Mouse (Mus musculus): ENCODE data around the gene Sept4. TPM values are rescaled to one million over a fixed set of nuclear protein-coding genes. Genes with fewer than 3 reads are reported as not detected.

Gene Sept4
- polyA plus RNA-seq, 1 experiment from 2014 or later: 22.2 TPM

DNA sequence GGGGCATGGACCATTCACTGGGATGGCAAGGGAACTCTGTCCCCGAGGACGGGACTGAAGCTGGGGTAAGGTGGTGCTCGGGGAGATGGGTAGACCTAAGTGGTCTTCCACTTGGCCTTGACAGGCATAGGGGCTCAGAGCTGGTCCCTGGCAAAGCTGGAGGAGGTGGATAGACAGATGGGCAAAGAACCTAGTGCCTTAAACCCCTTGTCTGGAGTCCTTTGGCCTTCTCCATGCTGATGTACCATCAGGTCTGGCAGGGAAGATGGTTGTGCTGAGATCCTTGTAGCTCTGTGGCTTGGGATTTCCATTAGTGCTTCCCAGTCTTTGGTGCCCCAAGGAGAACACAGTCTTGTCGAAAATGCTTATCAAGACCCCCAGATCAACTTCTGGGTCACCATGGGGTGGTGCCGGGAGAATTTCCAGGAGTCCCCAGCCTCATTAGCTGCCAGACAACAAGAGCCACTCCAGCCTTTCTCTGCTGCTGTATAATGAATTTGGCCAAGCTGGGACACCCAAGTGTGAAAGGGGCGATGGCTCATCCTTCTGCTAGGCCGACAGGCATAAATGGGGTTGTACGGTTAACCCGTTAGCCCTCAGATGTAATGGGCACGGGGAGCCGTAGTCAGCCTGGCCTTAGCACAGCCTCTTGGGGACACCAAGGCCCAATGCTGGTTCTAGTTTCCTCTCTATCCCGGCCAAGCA, 12.6 kb downstream of the Sept4 start:
- Histone ChIP-seq H3K9ac (replicated peaks) (no peak overlapping the region), H3K4me2 (replicated peaks) (no peak overlapping the region), H3K4me1 (peaks cover 15% of the 10 kb centered on the region), H3K27ac (replicated peaks) (no peak overlapping the region), H3K9me3 (no peaks in the 10 kb centered on the region), H3K27me3 (no peaks in the 10 kb centered on the region), H3K36me3 (no peaks in the 10 kb centered on the region), H3K4me3 (no peak overlapping the region)
- ATAC-seq (replicated peaks): no peak
- 84% methylated on average over 12 of the region's 12 CpGs for WGBS

DNA sequence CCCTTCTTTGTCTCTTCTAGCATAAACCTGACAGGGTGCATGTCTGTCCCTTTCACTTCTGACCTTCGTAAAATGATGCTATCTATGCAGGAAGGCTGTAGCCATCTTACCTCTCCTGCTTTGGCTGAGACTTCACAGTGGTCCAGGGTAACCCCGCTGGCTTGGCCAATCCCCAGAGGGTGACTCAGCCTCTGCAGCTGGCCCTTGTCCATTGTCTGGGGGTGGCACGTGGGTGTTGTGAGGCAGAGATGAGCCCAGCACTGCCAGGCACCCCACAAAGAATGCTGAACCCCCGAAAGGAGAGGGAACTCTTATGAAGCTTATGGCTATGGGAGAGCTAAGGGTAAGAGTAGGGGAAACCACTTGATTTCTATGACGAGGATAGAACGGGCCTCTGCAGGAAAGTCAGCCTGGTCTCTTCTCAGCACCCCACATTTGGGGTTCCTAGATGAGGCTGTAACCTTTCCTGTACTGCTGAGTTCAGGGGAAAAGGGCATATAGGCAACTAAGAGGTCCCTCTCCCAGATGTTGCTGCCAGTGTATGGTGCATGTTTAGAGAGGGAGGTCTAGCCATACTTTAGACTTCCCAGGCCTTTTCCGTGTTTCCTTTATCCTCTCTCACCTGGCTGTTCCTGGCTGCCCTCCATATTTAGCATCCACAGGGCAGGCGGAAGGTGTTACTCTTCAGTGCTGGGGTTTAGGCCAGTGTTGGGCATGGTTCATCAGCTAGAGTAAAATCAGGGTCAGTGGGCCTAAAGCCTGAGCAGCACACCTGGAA, 13.4 kb downstream of the Sept4 start:
- H3K4me3 ChIP-seq: no peak overlapping the region
- H3K9ac ChIP-seq (replicated peaks): no peak overlapping the region
- peaks cover 15% of the 10 kb centered on the region for H3K4me1 ChIP-seq
- ATAC-seq (replicated peaks): no peak
- no peaks in the 10 kb centered on the region for H3K27me3 ChIP-seq
- H3K9me3 ChIP-seq: no peaks in the 10 kb centered on the region
- no peak overlapping the region for H3K4me2 ChIP-seq (replicated peaks)
- 89% methylated on average over 8 of the region's 8 CpGs for WGBS
- no peak overlapping the region for H3K27ac ChIP-seq (replicated peaks)
- H3K36me3 ChIP-seq: no peaks in the 10 kb centered on the region

DNA sequence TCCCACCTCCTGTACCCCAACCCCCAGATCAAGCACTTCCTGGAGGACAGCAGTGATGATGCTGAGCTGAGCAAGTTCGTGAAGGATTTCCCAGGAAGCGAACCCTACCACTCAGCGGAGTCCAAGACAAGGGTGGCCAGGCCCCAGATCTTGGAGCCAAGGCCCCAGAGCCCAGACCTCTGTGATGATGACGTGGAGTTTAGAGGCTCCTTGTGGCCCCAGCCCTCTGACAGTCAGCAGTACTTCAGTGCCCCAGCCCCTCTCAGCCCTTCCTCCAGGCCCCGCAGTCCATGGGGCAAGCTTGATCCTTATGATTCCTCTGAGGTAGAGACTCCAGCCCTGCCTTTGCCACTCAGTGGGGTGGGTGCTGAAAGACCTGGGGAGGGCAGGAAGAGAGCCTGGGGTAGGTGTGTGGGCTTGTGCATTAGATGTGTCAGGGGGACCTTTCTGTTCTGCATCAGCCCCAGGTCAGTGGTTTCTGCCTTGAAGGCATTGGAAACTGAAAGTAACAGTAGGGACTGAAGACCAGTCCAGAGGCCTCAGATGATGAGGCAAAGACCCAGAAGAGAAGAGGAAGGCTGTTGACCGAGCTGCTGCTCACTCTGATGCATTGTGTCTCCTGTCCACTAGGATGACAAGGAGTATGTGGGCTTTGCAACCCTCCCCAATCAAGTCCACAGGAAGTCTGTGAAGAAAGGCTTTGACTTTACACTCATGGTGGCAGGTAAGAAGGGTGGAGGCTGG, 14.8 kb downstream of the Sept4 start:
- Histone ChIP-seq H3K4me2 (replicated peaks) (no peak overlapping the region), H3K9ac (replicated peaks) (no peak overlapping the region), H3K4me1 (peaks cover 4% of the 10 kb centered on the region; the same call in 1 of the 2 replicates), H3K9me3 (no peaks in the 10 kb centered on the region), H3K27me3 (no peaks in the 10 kb centered on the region), H3K4me3 (no peak overlapping the region), H3K36me3 (no peaks in the 10 kb centered on the region), H3K27ac (replicated peaks) (no peak overlapping the region)
- WGBS: 84% methylated on average over 6 of the region's 6 CpGs
- no peak for ATAC-seq (replicated peaks)

DNA sequence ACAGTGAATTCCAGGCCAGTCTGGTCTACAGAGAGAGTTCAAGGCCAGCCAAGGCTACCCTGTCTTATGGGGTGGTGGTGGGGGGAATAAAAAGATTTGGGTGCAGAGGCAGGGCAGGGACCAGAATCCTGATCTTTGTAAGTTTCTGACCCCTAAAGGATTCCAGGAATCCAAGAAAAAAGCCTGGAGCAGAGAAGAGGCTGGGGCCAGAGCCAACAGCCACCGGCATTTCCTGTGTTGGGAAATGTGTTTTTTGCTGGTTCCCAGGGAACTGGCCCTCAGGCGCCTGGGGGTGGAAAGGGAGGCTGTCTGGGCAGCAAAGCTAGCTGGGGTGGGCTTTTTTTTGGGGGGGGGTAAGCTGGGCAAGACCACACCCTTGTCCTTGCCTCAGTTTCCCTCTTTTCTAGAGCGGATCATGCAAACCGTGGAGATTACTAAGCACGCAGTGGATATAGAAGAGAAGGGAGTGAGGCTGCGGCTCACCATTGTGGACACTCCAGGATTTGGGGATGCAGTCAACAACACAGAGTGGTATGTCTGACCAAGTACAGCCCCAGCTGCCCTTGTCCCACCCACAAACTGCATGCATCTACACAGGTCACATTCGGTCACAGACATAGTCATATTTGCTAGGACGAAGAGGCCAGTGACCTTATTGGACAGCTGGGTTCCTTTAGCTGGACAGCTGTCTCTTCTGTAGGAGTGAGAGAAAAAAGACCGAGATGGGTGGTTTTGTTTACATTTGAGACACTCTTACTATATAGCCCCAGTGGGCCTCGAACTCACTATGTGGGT, 16.2 kb downstream of the Sept4 start:
- no peak for ATAC-seq (replicated peaks)
- Histone ChIP-seq H3K9ac (replicated peaks) (no peak overlapping the region), H3K27ac (replicated peaks) (no peak overlapping the region), H3K27me3 (no peaks in the 10 kb centered on the region), H3K36me3 (no peaks in the 10 kb centered on the region), H3K4me2 (replicated peaks) (no peak overlapping the region), H3K9me3 (no peaks in the 10 kb centered on the region), H3K4me1 (peaks cover 7% of the 10 kb centered on the region), H3K4me3 (no peak overlapping the region)
- WGBS: 91% methylated on average over 10 of the region's 10 CpGs

DNA sequence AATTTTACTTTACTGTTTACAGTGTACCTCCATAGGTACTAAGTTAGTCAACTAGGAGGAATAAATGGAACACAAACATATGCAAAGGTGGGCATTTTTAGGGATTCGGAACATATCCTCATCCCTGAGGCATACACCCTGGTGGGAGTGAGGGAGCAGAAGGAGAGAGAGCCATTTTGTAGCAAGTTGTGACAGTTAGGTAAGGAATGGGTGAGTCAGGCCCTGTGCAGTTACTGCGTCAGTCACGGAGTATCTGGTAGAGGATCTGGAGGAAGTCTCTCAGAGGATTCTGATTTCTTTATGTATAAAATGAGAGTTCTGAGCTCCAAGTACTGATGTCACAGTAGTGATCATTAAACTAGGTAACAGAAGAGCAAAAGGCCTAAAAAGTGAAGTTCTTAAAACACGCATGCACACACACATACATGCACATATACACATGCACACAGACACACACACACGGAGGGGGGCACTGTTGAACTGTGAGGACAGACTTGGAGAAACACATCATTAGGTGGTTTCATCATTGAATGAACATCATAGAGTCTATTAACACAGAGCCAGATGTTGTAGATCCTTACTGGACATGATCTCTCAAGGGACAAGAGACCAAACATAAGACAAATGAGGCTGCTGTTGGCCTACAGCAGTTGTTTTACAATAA, 18.6 kb downstream of the Sept4 start:
- WGBS: 94% methylated on average over 5 of the region's 5 CpGs
- no peak overlapping the region for H3K4me2 ChIP-seq (replicated peaks)
- no peak overlapping the region for H3K4me3 ChIP-seq
- H3K9me3 ChIP-seq: no peaks in the 10 kb centered on the region
- H3K27me3 ChIP-seq: no peaks in the 10 kb centered on the region
- no peaks in the 10 kb centered on the region for H3K36me3 ChIP-seq
- H3K27ac ChIP-seq (replicated peaks): no peak overlapping the region
- peaks cover 17% of the 10 kb centered on the region for H3K4me1 ChIP-seq
- no peak for ATAC-seq (replicated peaks)
- no peak overlapping the region for H3K9ac ChIP-seq (replicated peaks)

DNA sequence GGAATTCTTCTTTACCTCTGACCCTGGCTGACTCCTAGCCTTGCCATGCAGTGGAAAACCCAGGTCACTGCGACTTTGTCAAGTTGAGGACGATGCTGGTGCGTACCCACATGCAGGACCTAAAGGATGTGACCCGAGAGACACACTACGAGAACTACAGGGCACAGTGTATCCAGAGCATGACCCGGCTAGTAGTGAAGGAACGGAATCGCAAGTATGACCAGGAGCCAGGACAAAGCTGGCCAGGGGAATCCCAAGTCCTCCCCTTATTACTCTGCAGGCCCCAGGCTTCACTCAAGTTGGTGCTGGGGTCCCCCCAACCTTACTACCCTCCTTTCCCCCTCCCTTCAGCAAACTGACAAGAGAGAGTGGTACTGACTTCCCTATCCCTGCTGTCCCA, 20.9 kb downstream of the Sept4 start:
- H3K27me3 ChIP-seq: no peaks in the 10 kb centered on the region

DNA sequence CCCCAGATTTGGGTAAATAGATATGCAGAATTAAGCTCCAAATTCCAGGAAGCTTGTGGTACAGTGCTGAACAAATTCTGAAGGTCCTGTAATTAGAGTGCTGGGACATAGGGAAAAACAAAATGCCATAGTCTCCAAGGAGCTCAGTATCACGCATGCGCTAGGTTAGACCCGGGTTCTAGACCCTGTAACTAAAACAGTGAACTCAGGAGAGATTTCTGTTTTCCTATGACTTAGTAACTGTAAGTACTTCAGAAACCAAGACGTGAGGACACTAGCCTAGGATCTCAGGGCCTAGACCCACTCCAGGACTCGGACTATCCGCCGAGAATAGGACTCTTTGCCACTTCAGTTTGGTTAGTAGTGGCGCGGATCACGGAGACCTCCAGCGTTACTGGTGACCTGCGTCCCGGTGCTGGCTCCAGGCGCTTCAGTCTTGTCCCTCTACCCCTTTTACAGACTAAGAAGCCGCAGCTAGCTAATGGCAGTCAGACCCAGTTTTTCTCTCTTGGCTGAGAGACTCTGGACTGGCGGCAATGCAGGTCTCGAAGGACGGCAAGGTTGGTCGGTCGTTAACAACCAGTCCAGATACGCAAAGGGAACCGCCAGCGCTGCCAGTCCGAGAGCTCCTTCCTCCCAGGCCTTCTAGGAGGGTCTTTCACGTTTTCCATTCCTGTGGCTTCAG, 22.3 kb downstream of the Sept4 start:
- no peak for ATAC-seq (replicated peaks)
- WGBS: 3% methylated on average over 25 of the region's 25 CpGs
- H3K4me3 ChIP-seq: peak overlapping the region; percentile 78

More for the DNA sequence above, 20.9 kb downstream of the Sept4 start:
- ATAC-seq (replicated peaks): no peak
- Histone ChIP-seq H3K4me1 (peaks cover 34% of the 10 kb centered on the region), H3K9me3 (no peaks in the 10 kb centered on the region), H3K36me3 (no peaks in the 10 kb centered on the region), H3K9ac (replicated peaks) (no peak overlapping the region), H3K4me3 (no peak overlapping the region), H3K4me2 (replicated peaks) (0 out of 2 replicates have a peak overlapping the region, but pooled peaks have one; percentile 91), H3K27ac (replicated peaks) (no peak overlapping the region)
- WGBS: 95% methylated on average over 8 of the region's 8 CpGs

DNA sequence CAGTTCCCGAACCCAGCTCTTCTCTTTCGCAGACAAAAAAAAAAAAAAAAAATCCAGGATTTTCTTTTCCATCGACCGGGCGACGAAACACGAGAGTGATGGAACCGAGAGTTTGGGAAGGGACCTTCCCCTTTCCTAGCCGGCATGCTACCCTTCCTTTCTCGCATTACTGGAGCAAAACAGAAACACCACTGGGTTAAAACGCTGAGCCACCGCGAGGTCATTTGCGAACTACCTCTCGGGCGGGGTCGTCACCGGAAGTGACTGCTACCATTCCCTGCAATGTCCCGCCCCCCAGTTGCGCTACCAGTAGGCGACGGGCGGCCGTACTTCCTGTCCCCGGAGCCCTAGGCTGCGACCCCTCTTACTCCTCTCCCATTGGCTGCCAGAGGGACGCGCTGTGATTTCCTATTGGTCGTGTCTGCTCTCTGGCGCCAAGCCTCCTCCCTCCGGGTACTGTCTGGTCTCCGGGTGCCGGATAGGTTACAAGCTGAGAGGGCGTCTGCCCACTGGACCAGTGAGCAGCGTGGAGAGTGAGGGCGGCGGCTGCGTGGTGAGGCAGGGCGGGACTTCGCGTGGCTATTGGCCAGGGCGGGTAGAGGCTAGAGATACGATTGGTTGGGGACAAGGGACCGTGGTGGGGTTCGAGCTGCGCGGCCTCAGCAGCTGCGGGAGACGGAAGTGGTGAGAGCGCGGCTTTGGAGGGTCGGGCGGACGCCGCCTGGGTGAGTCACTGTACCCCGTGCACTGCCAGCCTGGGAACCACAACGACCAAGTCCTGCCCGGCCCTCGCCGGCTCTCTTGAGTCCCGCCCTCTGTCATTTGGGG, 23.0 kb downstream of the Sept4 start, which contains the start of gene Mtmr4:
TSS of gene Mtmr4 (plus strand) at position 637 of the 828 bp plus-strand sequence.
- Histone ChIP-seq H3K4me2 (replicated peaks) (peak within 1 kb of the TSS; percentile 91), H3K4me3 (peak within 1 kb of the TSS; percentile 78), H3K36me3 (no peaks in the 10 kb centered on the region), H3K27me3 (no peaks in the 10 kb centered on the region), H3K27ac (replicated peaks) (peak within 1 kb of the TSS; percentile 94), H3K4me1 (peaks cover 50% of the 10 kb centered on the region), H3K9me3 (no peaks in the 10 kb centered on the region), H3K9ac (replicated peaks) (peak within 1 kb of the TSS; percentile 67)
- WGBS: under 1% methylated on average over 61 of the region's 61 CpGs
- peak; percentile 98 for ATAC-seq (replicated peaks)

More for the DNA sequence above, 22.3 kb downstream of the Sept4 start:
- H3K27ac ChIP-seq (replicated peaks): peak overlapping the region; percentile 89
- H3K9me3 ChIP-seq: no peaks in the 10 kb centered on the region
- H3K36me3 ChIP-seq: no peaks in the 10 kb centered on the region
- peak overlapping the region; percentile 63 for H3K9ac ChIP-seq (replicated peaks)
- peaks cover 43% of the 10 kb centered on the region for H3K4me1 ChIP-seq
- peak overlapping the region; percentile 91 for H3K4me2 ChIP-seq (replicated peaks)
- no peaks in the 10 kb centered on the region for H3K27me3 ChIP-seq

DNA sequence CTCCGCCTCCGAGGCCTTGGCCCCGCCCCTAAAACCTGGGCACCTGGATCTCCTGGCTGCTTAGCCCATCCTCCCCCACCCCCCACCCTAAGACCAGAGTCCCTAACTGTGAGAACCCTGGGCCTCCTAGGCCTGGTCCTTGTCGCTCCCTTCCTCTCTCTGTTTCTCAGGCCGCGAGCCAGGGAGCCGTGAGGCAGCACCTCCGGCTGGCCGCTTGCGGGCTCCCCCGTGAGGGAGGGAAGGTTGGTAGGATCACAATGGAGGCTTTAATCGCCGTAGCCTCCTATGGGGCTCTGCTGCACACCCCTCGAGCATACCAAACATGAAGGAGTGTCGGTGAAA, 23.6 kb downstream of the Sept4 start:
- H3K4me3 ChIP-seq: peak overlapping the region; percentile 78
- no peaks in the 10 kb centered on the region for H3K9me3 ChIP-seq
- peak overlapping the region; percentile 94 for H3K27ac ChIP-seq (replicated peaks)
- H3K4me1 ChIP-seq: peaks cover 56% of the 10 kb centered on the region
- WGBS: 1% methylated on average over 15 of the region's 15 CpGs
- no peak for ATAC-seq (replicated peaks)
- no peaks in the 10 kb centered on the region for H3K27me3 ChIP-seq
- peak overlapping the region; percentile 70 for H3K4me2 ChIP-seq (replicated peaks)
- H3K36me3 ChIP-seq: peaks cover 2% of the 10 kb centered on the region; the same call in 1 of the 2 replicates
- peak overlapping the region; percentile 67 for H3K9ac ChIP-seq (replicated peaks)
